In genomic region chr8:13388744-13389143, GRCm38 (mm10) we compare ENCODE assay signal across 29 mouse cellular contexts. TPM values are rescaled to one million over a fixed set of nuclear protein-coding genes. Genes with fewer than 3 reads are reported as not detected.
DNase-seq lines count a peak whose midpoint lies in the region; ATAC-seq and TF ChIP-seq lines count a peak whose summit lies in the region.
"Had no signal": no experiment of that assay in that cellular context is flagged by ENCODE, and none has a peak within 500 bp of the region (broad histone marks: within the 10 kb centered on the region; RNA-seq: fewer than 3 reads in every experiment).

No protein-coding gene starts in this region.

- DNase-seq in limb, embryonic 10.5 days (ENCODE audit: low spot score): no peak
- DNase-seq in liver, postnatal 0 days: no peak
- no peak for DNase-seq in stomach, postnatal 0 days (ENCODE audit: low spot score)
- DNase-seq in hindbrain, embryonic 14.5 days (ENCODE audit: low spot score): no peak
- DNase-seq in cerebellum, adult 9-10 months: no peak
- DNase-seq: adrenal gland, adult 8-10 months; adrenal gland, postnatal 14 days; adrenal gland, postnatal 36 days; cerebellum, adult 11-12 months; cerebellum, adult 2 months; cerebellum, adult 9-11 months; cerebellum, postnatal 14 days; cerebellum, postnatal 36 days; embryo, embryonic 11 days had no signal

- 63% methylated on average over 2 of the region's 2 CpGs for WGBS in limb, embryonic 15.5 days
- WGBS in limb, embryonic 10.5 days: 69% methylated on average over 2 of the region's 2 CpGs
- 50% methylated on average over 2 of the region's 2 CpGs for WGBS in liver, embryonic 12.5 days (ENCODE audit: insufficient replicate concordance)
- 67% methylated on average over 2 of the region's 2 CpGs for WGBS in liver, postnatal 0 days (ENCODE audit: insufficient replicate concordance)
- WGBS in stomach, postnatal 0 days: 62% methylated on average over 2 of the region's 2 CpGs
- WGBS in hindbrain, embryonic 14.5 days: 89% methylated on average over 2 of the region's 2 CpGs

- H3K9ac ChIP-seq in limb, embryonic 15.5 days: no peak overlapping the region
- no peak overlapping the region for H3K9ac ChIP-seq in liver, embryonic 12.5 days
- no peak overlapping the region for H3K9ac ChIP-seq in liver, postnatal 0 days (replicated peaks)
- H3K9ac ChIP-seq in stomach, postnatal 0 days (ENCODE audit: low read length): no peak overlapping the region
- H3K9ac ChIP-seq in hindbrain, embryonic 14.5 days: no peak overlapping the region
- H3K9ac ChIP-seq: embryonic facial prominence, embryonic 13.5 days; embryonic facial prominence, embryonic 15.5 days; forebrain, embryonic 12.5 days had no signal

- H3K4me1 ChIP-seq in limb, embryonic 15.5 days: no peaks in the 10 kb centered on the region
- H3K4me1 ChIP-seq in limb, embryonic 10.5 days: no peaks in the 10 kb centered on the region
- peaks cover 10% of the 10 kb centered on the region for H3K4me1 ChIP-seq in liver, embryonic 12.5 days
- no peaks in the 10 kb centered on the region for H3K4me1 ChIP-seq in liver, postnatal 0 days (ENCODE audit: insufficient read depth)
- H3K4me1 ChIP-seq in stomach, postnatal 0 days (replicated peaks; ENCODE audit: control insufficient read depth, insufficient read depth): no peaks in the 10 kb centered on the region
- no peaks in the 10 kb centered on the region for H3K4me1 ChIP-seq in hindbrain, embryonic 14.5 days (replicated peaks; ENCODE audit: control insufficient read depth, insufficient read depth, low read length)
- H3K4me1 ChIP-seq: embryonic facial prominence, embryonic 13.5 days; embryonic facial prominence, embryonic 15.5 days; forebrain, embryonic 10.5 days; forebrain, embryonic 12.5 days had no signal

- H3K4me3 ChIP-seq in limb, embryonic 15.5 days: no peak overlapping the region
- H3K4me3 ChIP-seq in limb, embryonic 10.5 days: no peak overlapping the region
- no peak overlapping the region for H3K4me3 ChIP-seq in liver, embryonic 12.5 days
- H3K4me3 ChIP-seq in liver, postnatal 0 days (ENCODE audit: low read depth, low read length): no peak overlapping the region
- H3K4me3 ChIP-seq in stomach, postnatal 0 days (ENCODE audit: low read depth, low read length): no peak overlapping the region
- no peak overlapping the region for H3K4me3 ChIP-seq in hindbrain, embryonic 14.5 days (replicated peaks; ENCODE audit: low read length)
- H3K4me3 ChIP-seq: embryonic facial prominence, embryonic 13.5 days; embryonic facial prominence, embryonic 15.5 days; erythroblast, embryonic 14.5 days; forebrain, embryonic 10.5 days; forebrain, embryonic 12.5 days had no signal

- no peaks in the 10 kb centered on the region for H3K9me3 ChIP-seq in limb, embryonic 15.5 days
- no peaks in the 10 kb centered on the region for H3K9me3 ChIP-seq in limb, embryonic 10.5 days (replicated peaks)
- H3K9me3 ChIP-seq in liver, embryonic 12.5 days (replicated peaks): no peaks in the 10 kb centered on the region
- no peaks in the 10 kb centered on the region for H3K9me3 ChIP-seq in liver, postnatal 0 days (ENCODE audit: low read length)
- no peaks in the 10 kb centered on the region for H3K9me3 ChIP-seq in stomach, postnatal 0 days (ENCODE audit: control insufficient read depth, low read length)
- H3K9me3 ChIP-seq in hindbrain, embryonic 14.5 days (ENCODE audit: control insufficient read depth, low read length): no peaks in the 10 kb centered on the region
- H3K9me3 ChIP-seq: embryonic facial prominence, embryonic 13.5 days; embryonic facial prominence, embryonic 15.5 days; forebrain, embryonic 10.5 days; forebrain, embryonic 12.5 days had no signal

- no peak overlapping the region for H3K27ac ChIP-seq in limb, embryonic 15.5 days
- H3K27ac ChIP-seq in limb, embryonic 10.5 days: no peak overlapping the region
- H3K27ac ChIP-seq in liver, embryonic 12.5 days: no peak overlapping the region
- no peak overlapping the region for H3K27ac ChIP-seq in liver, postnatal 0 days (ENCODE audit: low read depth)
- no peak overlapping the region for H3K27ac ChIP-seq in stomach, postnatal 0 days (replicated peaks)
- H3K27ac ChIP-seq in hindbrain, embryonic 14.5 days: no peak overlapping the region
- H3K27ac ChIP-seq: embryonic facial prominence, embryonic 13.5 days; embryonic facial prominence, embryonic 15.5 days; forebrain, embryonic 10.5 days; forebrain, embryonic 12.5 days had no signal

- no peak overlapping the region for H3K4me2 ChIP-seq in limb, embryonic 15.5 days
- no peak overlapping the region for H3K4me2 ChIP-seq in liver, embryonic 12.5 days
- no peak overlapping the region for H3K4me2 ChIP-seq in liver, postnatal 0 days (ENCODE audit: low read depth, low read length)
- H3K4me2 ChIP-seq in stomach, postnatal 0 days (replicated peaks; ENCODE audit: low read depth): no peak overlapping the region
- no peak overlapping the region for H3K4me2 ChIP-seq in hindbrain, embryonic 14.5 days (replicated peaks)
- H3K4me2 ChIP-seq: embryonic facial prominence, embryonic 13.5 days; embryonic facial prominence, embryonic 15.5 days; forebrain, embryonic 12.5 days had no signal

- no peaks in the 10 kb centered on the region for H3K27me3 ChIP-seq in limb, embryonic 15.5 days
- H3K27me3 ChIP-seq in limb, embryonic 10.5 days (ENCODE audit: low read depth, poor library complexity, severe bottlenecking): no peaks in the 10 kb centered on the region
- no peaks in the 10 kb centered on the region for H3K27me3 ChIP-seq in liver, embryonic 12.5 days (replicated peaks)
- H3K27me3 ChIP-seq in liver, postnatal 0 days (ENCODE audit: insufficient read depth, low read length): no peaks in the 10 kb centered on the region
- H3K27me3 ChIP-seq in stomach, postnatal 0 days (ENCODE audit: control insufficient read depth, insufficient read depth, low read length): no peaks in the 10 kb centered on the region
- no peaks in the 10 kb centered on the region for H3K27me3 ChIP-seq in hindbrain, embryonic 14.5 days (ENCODE audit: control insufficient read depth, insufficient read depth, low read length)
- H3K27me3 ChIP-seq: embryonic facial prominence, embryonic 13.5 days; embryonic facial prominence, embryonic 15.5 days; forebrain, embryonic 12.5 days had no signal

- no peaks in the 10 kb centered on the region for H3K36me3 ChIP-seq in limb, embryonic 15.5 days
- H3K36me3 ChIP-seq in limb, embryonic 10.5 days: no peaks in the 10 kb centered on the region
- H3K36me3 ChIP-seq in liver, embryonic 12.5 days: no peaks in the 10 kb centered on the region
- H3K36me3 ChIP-seq in liver, postnatal 0 days (replicated peaks; ENCODE audit: insufficient read depth, low read length): no peaks in the 10 kb centered on the region
- H3K36me3 ChIP-seq in stomach, postnatal 0 days (ENCODE audit: control insufficient read depth, insufficient read depth, low read length): no peaks in the 10 kb centered on the region
- H3K36me3 ChIP-seq in hindbrain, embryonic 14.5 days (replicated peaks; ENCODE audit: control insufficient read depth, insufficient read depth): no peaks in the 10 kb centered on the region
- H3K36me3 ChIP-seq: embryonic facial prominence, embryonic 13.5 days; embryonic facial prominence, embryonic 15.5 days; forebrain, embryonic 10.5 days; forebrain, embryonic 12.5 days had no signal

- TF ChIP-seq EP300 in liver, postnatal 0 days (IDR thresholded peaks at IDR 0.05; ENCODE audit: low read depth): no peak
- TF ChIP-seq EP300 in stomach, postnatal 0 days (optimal IDR thresholded peaks at IDR 0.05): no peak

- TF ChIP-seq CTCF in liver, postnatal 0 days (IDR thresholded peaks at IDR 0.05; ENCODE audit: low read depth): no peak
- no peak for TF ChIP-seq CTCF in stomach, postnatal 0 days (IDR thresholded peaks at IDR 0.05; ENCODE audit: low read depth)

- ATAC-seq in limb, embryonic 15.5 days (ENCODE audit: insufficient number of reproducible peaks, low FRiP score, low TSS enrichment, low read depth): 0 out of 2 replicates have a peak, but pooled peaks have one; percentile 19
- 0 out of 2 replicates have a peak, but pooled peaks have one; percentile 37 for ATAC-seq in liver, embryonic 12.5 days
- no peak for ATAC-seq in liver, postnatal 0 days
- ATAC-seq in megakaryocyte progenitor cell, adult 5-6 weeks (replicated peaks; ENCODE audit: poor library complexity): peak; percentile 56
- ATAC-seq in stomach, postnatal 0 days (ENCODE audit: low FRiP score, low TSS enrichment): 0 out of 2 replicates have a peak, but pooled peaks have one; percentile 20
- no peak for ATAC-seq in hindbrain, embryonic 14.5 days (ENCODE audit: low FRiP score)
- ATAC-seq: forebrain, embryonic 14.5 days; forebrain, embryonic 16.5 days had no signal

RNA-seq across cellular contexts. Expression of gene Atp4b, which starts 7.9 kb away (rescaled TPM):
- not detected in 2 replicates for polyA plus RNA-seq in limb, embryonic 15.5 days (2015; fragmentation: Nextera tagmentation; extraction: Ambion mirVana)
- polyA plus RNA-seq in limb, embryonic 10.5 days (2016; fragmentation: Nextera tagmentation; extraction: Ambion mirVana): not detected in 2 replicates
- polyA plus RNA-seq in liver, embryonic 12.5 days (2016; fragmentation: Nextera tagmentation; extraction: Ambion mirVana): not detected in 2 replicates
- polyA plus RNA-seq in liver, postnatal 0 days (2015; fragmentation: Nextera tagmentation; extraction: Ambion mirVana): not detected in 2 replicates
- total RNA-seq in megakaryocyte progenitor cell, adult 5-6 weeks (2015): 0.32 and 0.73 TPM in 2 replicates
- total RNA-seq in megakaryocyte progenitor cell, adult 5-6 weeks (2017): not detected in 2 replicates
- 776 and 950 TPM in 2 replicates for polyA plus RNA-seq in stomach, postnatal 0 days (2015; fragmentation: Nextera tagmentation; extraction: Ambion mirVana)
- polyA plus RNA-seq in hindbrain, embryonic 14.5 days (2014; fragmentation: Nextera tagmentation; extraction: Ambion mirVana): not detected in 2 replicates
- total RNA-seq: adrenal gland, postnatal 14 days; common myeloid progenitor, adult 5-6 weeks; ES-E14 had no signal
- polyA plus RNA-seq: C2C12; cerebellum, adult 2 months; embryonic facial prominence, embryonic 11.5 days; embryonic facial prominence, embryonic 13.5 days; embryonic facial prominence, embryonic 15.5 days; erythroblast, embryonic 14.5 days; forebrain, embryonic 12.5 days; forebrain, embryonic 14.5 days; forebrain, embryonic 16.5 days had no signal

RNA-seq across cellular contexts. Expression of gene Grk1, which starts 16.1 kb away (rescaled TPM):
- not detected in 2 replicates for polyA plus RNA-seq in limb, embryonic 15.5 days (2015; fragmentation: Nextera tagmentation; extraction: Ambion mirVana)
- 0.06 TPM in 2 replicates for polyA plus RNA-seq in limb, embryonic 10.5 days (2016; fragmentation: Nextera tagmentation; extraction: Ambion mirVana)
- not detected in 2 replicates for polyA plus RNA-seq in liver, embryonic 12.5 days (2016; fragmentation: Nextera tagmentation; extraction: Ambion mirVana)
- not detected in 2 replicates for polyA plus RNA-seq in liver, postnatal 0 days (2015; fragmentation: Nextera tagmentation; extraction: Ambion mirVana)
- total RNA-seq in megakaryocyte progenitor cell, adult 5-6 weeks (2015): not detected in 2 replicates
- total RNA-seq in megakaryocyte progenitor cell, adult 5-6 weeks (2017): 0.07 TPM in 1 of 2 replicates, not detected in the other
- polyA plus RNA-seq in stomach, postnatal 0 days (2015; fragmentation: Nextera tagmentation; extraction: Ambion mirVana): 0.02 TPM in 1 of 2 replicates, not detected in the other
- not detected in 2 replicates for polyA plus RNA-seq in hindbrain, embryonic 14.5 days (2014; fragmentation: Nextera tagmentation; extraction: Ambion mirVana)
- total RNA-seq: adrenal gland, postnatal 14 days; adrenal gland, postnatal 36 days; common myeloid progenitor, adult 5-6 weeks had no signal
- polyA plus RNA-seq: C2C12; erythroblast, embryonic 14.5 days; forebrain, embryonic 16.5 days had no signal

RNA-seq across cellular contexts. Expression of gene Tmem255b, which starts 46.2 kb away (rescaled TPM):
- 0.77 and 1.3 TPM in 2 replicates for polyA plus RNA-seq in limb, embryonic 15.5 days (2015; fragmentation: Nextera tagmentation; extraction: Ambion mirVana)
- polyA plus RNA-seq in limb, embryonic 10.5 days (2016; fragmentation: Nextera tagmentation; extraction: Ambion mirVana): 0.29 and 0.40 TPM in 2 replicates
- polyA plus RNA-seq in liver, embryonic 12.5 days (2016; fragmentation: Nextera tagmentation; extraction: Ambion mirVana): not detected in 2 replicates
- not detected in 2 replicates for polyA plus RNA-seq in liver, postnatal 0 days (2015; fragmentation: Nextera tagmentation; extraction: Ambion mirVana)
- total RNA-seq in megakaryocyte progenitor cell, adult 5-6 weeks (2015): not detected in 2 replicates
- total RNA-seq in megakaryocyte progenitor cell, adult 5-6 weeks (2017): not detected in 2 replicates
- 5.5 and 6.3 TPM in 2 replicates for polyA plus RNA-seq in stomach, postnatal 0 days (2015; fragmentation: Nextera tagmentation; extraction: Ambion mirVana)
- polyA plus RNA-seq in hindbrain, embryonic 14.5 days (2014; fragmentation: Nextera tagmentation; extraction: Ambion mirVana): 0.75 and 1.5 TPM in 2 replicates
- total RNA-seq: common myeloid progenitor, adult 5-6 weeks; MEL had no signal
- polyA plus RNA-seq: C2C12; erythroblast, embryonic 14.5 days; forebrain, embryonic 14.5 days had no signal

RNA-seq across cellular contexts. Expression of gene Tfdp1, which starts 50.2 kb away (rescaled TPM):
- polyA plus RNA-seq in limb, embryonic 15.5 days (2015; fragmentation: Nextera tagmentation; extraction: Ambion mirVana): 143 and 160 TPM in 2 replicates
- polyA plus RNA-seq in limb, embryonic 10.5 days (2016; fragmentation: Nextera tagmentation; extraction: Ambion mirVana): 183 and 197 TPM in 2 replicates
- 172 and 174 TPM in 2 replicates for polyA plus RNA-seq in liver, embryonic 12.5 days (2016; fragmentation: Nextera tagmentation; extraction: Ambion mirVana)
- 45.9 and 52.5 TPM in 2 replicates for polyA plus RNA-seq in liver, postnatal 0 days (2015; fragmentation: Nextera tagmentation; extraction: Ambion mirVana)
- total RNA-seq in megakaryocyte progenitor cell, adult 5-6 weeks (2015): 315 and 317 TPM in 2 replicates
- 229 and 230 TPM in 2 replicates for total RNA-seq in megakaryocyte progenitor cell, adult 5-6 weeks (2017)
- 65.8 and 69.3 TPM in 2 replicates for polyA plus RNA-seq in stomach, postnatal 0 days (2015; fragmentation: Nextera tagmentation; extraction: Ambion mirVana)
- 104 and 110 TPM in 2 replicates for polyA plus RNA-seq in hindbrain, embryonic 14.5 days (2014; fragmentation: Nextera tagmentation; extraction: Ambion mirVana)

Comparison
In these comparisons a context has a peak if more than half of its experiments do, and no peak if none do; other contexts are left out.
1. ATAC-seq: peak in limb, embryonic 15.5 days (single experiment), liver, embryonic 12.5 days (single experiment), megakaryocyte progenitor cell, adult 5-6 weeks (single experiment) and stomach, postnatal 0 days (single experiment); none in liver, postnatal 0 days (single experiment) and hindbrain, embryonic 14.5 days (single experiment).
2. RNA of gene Atp4b, which starts 7.9 kb away (polyA plus RNA-seq): 776 to 950 TPM in stomach, postnatal 0 days; not detected in limb, embryonic 10.5 days, not detected in limb, embryonic 15.5 days, not detected in liver, embryonic 12.5 days, not detected in liver, postnatal 0 days and not detected in hindbrain, embryonic 14.5 days; every median in the first group is over 100 times any median in the second.